Mouse (Mus musculus) layer of hippocampus, adult 9-11 months (tissue): ENCODE measurements around the gene Dennd2a.
A peak's percentile ranks its signal among the peaks of the same experiment; 100 is the strongest.

Experiments
- DNase-seq: peaks from one replicate; pipeline ENCODE4 v3.0.0; 2022

The Dennd2a gene

DNA sequence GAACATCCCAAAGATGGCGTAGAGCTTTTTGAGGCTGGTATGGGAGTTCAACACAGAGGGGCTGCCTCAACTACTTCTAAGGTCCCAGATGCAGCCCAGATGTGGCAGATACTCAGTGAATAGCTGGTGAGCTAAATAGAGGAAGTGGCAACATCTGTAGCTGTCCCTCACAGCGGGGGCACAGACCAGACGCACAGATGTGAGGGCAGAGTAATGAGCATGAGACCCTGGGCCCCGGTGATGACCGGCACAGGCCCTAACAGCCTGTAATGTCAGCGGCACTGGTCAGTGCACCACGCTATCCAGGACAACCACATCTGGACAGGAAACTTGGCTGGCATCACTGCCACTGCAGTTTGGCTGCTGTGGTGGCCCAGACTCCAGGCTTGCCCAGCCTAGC is 54.2 kb downstream of the Dennd2a start:
- DNase-seq: no peak

DNA sequence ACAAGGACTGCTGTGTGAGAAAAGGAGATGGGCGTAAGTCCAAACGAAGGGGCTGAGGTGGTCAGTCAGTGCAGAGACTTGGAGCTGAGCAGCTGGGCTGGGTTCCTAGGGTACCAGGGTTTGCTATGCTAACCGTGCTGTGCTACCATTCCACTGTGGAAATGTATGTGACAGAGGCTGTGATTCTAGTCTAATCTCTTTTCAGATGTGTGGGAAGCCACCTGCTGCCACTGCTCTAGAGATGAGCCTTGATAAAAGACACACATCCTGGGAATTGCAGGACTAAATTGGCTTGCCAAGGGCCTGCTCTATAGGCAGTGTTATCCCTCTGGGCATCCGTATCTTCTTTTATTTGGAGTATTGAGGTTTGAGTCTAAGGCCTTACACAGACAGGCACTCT is 60.5 kb downstream of the Dennd2a start:
- DNase-seq: no peak

DNA sequence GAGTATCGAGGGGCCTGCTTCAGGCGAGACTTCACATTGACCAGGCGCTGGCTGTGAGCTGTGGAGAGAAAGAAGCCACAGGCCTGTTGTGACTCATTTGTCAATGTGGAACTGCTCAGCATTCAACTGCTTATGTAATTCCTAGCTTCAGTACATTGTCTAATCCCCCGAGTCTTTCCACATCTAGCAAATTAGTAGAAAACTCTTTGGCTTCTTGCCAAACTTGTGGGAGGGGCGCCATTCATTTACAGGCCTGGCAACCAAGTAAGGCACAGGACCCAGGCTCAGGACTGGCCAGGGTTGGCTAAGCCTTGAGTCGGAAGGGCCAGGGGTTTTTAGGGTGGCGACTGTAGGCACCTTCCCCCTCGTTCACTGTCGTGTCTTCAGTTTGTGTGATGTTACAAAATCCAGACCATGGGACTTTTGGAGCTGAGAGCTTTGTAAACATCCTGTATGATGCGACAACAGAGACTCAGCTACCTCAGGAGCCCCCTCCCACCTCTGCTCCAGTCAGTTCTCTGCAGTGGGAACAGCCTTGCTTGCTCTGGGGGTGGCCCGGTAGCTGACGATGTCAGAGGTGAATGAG is 64.4 kb downstream of the Dennd2a start:
- DNase-seq: peak; percentile 79

DNA sequence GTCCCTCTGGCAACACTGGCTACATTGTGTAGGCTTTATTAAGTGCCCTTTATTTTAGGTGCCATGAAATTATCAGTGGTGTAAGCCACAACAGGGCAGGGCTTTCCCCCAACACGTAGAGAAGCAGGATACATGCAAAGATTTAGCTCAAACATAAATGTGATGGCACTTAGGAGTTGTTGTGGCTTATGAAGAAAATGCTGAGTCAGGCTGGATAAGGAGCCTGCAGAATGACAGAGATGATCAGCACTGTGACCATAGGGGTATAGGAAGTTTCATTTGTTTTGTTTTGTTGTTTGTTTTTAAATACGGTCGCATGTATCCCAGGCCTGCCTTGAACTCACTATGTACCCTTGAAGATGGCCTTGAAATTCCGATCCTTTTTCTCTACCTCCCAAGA is 65.5 kb downstream of the Dennd2a start:
- DNase-seq: no peak

DNA sequence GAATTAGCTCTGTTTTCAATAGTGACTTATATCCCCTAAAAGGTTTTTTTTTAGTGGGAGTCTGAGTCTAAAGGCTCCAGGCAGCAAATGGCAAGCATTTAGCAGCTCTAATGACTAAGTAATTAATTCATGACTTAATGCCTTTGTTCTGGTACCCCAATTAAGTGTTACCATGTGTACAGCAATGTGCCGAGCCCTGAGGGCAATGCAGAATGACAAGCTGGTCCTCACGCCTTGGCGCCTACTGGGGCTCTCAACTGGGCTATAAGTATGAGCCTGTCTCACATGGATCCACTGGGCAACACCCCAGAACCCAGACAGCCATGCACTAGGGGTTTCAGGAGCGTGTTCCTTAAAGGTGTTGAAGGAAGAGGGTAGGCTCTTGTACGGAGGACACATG is 66.5 kb downstream of the Dennd2a start:
- no peak for DNase-seq

DNA sequence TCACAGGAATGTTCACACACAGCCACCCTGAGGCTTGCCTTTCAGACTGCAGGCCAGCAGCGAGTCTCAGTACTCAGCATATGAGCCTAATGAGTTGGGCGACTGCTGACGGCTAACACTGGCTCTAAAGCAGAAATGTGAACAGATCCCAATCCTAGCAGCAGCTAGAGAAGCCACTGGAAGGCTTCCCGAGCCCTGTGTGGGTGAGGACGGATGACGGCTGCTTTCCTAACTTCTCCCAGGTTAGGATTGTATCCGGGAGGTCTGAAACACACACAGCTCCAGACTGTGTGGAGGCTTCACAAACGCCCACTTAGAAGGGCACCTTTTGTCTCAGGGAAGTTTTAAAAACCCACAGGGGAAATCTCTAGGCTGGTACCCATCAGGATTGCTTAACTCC is 69.4 kb downstream of the Dennd2a start:
- DNase-seq: peak; percentile 58

DNA sequence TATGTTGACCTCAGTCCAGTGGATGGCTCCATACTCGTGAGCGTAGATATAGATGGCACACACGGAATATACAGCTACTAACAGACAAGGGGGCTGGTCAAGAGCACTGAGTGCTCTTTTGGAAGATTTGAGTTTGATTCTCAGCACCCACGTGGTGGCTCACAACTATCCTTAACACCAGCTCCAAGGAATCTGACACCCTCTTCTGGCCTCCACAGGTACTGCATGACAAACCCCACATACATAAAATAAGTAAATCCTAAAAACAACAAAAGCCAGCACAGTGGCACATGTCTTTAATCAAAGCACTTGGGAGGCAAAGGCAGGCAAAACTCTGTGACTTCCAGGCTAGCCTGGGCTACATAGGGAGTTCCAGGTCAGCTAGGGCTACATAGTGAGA is 74.0 kb downstream of the Dennd2a start:
- no peak for DNase-seq

DNA sequence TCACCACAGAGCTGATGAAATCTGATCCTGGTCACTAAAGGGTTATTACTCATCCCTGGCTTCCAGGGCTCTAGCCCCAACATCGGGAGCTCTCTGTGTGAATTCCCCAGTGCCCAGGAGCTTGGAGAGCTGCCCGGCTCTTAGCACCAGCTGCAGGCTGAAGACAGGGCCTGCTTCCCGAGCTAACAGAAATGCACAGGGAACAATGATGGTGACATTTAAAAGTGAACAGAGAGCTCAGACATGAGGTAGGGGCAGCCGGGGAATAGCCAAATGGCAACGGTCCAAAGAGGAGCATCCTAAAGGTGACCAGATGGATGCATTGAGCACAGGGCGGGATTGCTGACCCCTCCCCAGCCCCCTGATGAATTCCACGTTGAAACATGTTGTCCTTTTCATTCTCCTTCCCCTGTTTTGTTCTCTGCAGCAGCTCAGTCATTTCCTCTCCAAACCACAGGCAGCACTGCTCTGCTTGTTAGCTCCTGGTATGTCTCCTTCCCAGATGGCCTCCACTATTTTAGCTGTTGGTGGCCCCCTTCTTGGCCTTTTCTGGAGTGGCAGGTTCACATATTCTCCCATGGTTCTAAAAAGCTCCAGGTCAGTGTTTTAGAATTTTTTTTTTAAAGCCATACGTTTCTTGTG is 79.0 kb downstream of the Dennd2a start:
- peak; percentile 77 for DNase-seq

DNA sequence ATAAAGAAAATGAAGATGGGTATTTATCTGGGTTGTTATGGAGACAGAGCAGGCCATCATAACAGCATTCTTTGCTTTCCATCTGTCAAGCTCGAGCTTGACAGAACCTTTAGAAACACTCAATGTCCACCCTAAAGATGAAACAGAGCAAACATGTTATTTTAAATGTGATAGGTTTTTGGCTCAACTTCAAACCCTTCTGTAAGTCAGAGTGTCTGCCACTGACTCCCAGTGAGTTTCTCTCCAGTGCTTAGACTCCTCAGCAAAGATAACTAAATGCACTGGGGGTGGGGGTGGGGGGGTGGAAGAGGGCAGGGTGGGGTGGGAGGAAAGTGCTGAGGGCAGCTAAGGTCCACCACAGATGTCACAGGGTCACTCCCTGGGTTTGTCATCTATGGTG is 81.0 kb downstream of the Dennd2a start:
- no peak for DNase-seq

DNA sequence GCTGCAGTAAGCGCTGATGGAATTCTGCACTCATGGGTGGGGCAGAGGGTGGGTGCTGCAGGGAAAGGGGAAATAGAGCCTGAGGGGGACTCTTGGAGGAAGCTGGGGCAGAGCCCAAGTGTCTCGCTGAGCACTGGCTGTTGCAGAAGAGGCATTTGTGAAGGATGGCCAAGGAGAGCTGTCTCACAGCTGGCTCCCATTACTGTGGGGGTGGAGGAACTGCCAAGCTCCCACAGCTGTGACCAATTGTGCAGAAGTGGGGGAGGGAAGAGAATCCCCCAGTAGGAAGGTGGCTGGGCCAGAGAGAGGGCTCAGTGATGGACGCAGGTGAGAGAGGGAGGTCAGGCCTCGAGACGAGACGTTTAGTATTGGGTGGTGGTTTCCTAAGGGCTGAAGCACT is 83.2 kb downstream of the Dennd2a start:
- no peak for DNase-seq

DNA sequence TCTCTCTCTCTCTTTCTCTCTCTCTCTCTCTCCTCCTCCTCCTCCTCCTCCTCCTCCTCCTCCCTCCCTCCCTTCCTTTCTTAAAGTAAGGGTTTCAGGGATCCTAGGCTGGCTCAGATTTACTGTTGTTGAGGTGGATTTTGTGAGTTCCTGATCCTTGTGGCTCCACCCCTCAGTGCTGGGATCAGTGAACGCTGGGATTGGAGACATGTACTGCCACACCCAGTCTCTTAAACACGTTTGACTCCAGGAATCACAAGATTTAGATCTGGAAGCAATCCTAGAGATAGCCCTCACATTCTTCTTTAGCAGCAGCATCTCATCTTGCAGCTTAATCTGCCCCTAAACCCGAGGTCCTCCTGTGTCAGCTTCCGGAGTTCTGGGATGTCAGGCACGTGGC is 84.8 kb downstream of the Dennd2a start:
- no peak for DNase-seq

DNA sequence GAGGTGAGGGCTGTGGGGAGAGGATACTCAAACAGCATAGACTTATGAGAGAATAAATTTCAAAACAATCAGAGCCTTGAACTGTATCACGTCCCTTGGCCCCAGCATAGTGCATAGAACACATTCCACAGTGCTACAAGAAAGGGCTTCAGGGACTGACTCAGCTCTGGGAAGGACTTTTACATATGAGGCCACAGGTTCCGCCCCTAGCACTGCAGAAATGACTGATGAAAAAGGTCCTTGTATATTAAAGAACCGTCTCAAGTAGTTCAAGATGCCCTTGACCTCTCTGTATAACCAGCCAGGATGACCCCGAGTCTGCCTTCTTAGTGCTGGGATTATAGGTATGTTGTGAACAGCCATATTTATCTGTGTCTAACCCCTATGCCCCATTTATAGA is 85.4 kb downstream of the Dennd2a start:
- no peak for DNase-seq

DNA sequence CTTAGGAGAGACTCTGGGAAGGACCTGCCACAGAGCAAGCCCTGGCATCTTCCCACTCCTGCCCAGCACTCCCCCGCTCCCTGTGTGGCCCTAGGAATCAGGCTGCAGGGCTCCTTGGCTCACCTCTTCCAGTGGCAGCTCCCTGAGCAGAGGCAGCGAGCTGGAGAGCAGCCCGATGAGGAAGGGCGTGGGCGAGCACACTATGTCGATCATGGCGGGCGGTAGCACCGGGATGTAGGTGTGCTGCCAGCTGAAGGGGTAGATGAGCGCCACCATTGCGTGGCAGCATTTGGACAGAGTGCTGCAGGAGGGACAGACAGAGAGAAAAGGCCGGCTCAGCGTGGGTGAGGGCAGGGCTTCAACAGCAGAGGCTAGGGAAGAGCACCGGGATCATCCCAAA is 87.6 kb downstream of the Dennd2a start:
- peak; percentile 57 for DNase-seq

DNA sequence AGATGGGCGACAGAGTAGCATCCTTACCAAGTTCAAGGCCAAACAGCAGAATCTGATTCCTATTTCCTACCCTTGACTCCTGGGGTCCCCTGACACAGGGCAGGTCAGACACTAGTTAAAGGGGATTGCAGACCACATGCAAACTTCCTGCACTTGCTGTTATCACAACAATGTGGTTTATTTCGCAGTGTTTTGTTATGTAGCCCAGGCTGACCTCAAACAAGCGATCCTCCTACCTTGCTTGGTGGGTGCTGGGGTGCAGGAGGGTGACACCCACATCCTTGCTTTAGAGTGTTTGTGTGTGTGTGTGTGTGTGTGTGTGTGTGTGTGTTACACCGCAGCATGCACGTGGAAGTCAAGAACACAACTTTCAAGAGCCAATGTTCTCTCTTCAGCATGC is 88.2 kb downstream of the Dennd2a start:
- DNase-seq: no peak

DNA sequence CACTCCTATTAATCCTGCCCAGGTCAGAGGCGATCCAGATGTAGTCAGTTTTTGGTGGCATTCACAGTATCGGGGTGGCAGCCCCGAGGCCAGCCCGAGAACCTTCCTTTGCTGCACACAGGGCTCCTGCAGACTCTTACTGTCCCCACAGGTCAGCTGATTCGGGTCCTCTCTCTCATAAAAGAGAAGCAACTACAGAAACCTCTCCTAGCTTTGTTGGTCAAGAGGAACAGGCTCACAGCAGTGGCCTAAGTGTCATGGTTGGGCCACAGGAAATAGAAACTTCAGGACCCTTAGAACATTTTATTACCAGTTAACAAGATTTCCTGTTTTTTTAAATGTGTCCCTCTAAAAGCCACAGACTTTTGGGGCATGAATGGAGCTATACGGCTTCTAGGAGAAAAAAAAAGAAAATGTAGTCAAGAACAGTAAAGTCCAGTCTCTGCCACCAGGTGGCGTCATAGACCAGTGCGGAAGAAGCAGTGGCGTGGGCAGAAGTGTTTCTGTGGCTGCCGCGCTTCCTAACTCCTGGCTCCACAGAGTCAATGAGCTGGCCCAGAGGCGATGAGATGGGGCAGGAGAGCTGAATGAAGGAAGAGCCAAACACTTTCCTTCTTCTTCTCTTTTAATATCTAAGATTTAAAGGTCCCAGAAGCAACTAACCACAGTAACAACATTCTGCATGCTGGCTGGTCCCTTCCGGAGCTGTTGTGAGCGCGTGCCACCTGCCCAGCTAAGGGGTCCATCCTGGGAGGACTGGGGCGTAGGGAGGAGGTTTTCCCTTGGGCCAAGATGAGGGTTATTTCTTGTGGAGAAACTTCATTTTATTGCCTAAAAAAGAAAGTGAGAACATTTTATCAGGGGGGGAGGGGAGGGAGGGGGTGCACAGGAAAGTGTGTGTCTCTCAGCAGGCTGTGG is 94.8 kb downstream of the Dennd2a start:
- DNase-seq: peak; percentile 73

DNA sequence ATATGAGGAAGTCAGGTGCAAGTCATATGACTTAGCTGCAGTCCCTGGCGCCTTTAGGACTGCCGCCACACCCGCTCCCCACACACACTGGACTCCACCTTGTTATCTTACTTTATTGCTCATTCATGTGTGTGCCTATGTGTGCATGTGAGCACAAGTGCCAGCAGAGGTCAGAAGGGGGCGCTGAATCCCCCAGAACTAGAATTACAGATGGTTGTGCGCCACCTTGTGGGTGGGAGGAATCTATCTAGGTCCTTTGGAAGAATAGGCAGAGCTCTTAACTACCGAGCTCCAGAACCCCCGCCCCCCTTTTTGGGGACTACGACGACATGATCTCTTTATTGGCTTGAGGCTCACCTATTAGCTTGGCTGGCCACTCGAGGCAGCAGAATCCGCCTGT is 97.6 kb downstream of the Dennd2a start:
- DNase-seq: no peak

DNA sequence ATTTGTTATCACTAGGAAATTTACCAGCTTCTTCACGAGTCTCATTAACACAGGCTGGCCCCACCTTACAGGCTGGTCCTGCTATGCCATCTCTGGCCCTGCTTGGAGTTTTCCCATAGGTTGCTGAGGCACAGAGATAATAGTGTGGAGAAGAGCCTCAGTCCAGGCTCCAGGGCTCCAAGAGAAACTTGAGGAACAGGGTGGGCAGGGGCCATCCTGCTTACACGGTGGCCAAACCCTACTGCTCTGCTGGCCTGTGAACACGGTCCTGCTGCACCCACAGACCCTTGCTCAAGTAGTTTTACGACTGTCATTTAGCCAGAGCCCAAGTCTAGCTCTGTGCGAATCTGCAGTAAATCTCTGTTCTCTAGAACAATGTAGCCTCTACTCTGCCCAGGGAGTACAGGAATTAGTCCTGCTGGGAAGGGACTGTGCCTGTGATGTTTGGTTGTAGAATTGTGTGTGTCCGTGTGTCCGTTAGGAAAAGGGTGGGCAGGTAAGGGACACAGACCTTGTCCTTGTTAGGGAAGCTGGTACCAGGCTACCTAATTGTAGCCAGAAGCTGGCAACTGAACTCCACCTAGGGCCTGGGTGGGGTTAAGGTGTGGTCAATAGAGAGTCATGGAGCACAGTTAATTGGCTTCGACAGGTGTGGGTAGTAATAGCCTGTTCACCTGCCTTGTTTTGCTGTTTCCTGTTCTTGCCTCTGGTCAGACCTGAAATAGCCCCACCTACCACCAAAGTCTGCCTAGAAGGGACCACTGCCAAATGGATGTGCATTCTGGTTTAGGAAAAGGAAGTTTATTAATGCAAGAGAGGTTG is 102.1 kb downstream of the Dennd2a start:
- DNase-seq: no peak

DNA sequence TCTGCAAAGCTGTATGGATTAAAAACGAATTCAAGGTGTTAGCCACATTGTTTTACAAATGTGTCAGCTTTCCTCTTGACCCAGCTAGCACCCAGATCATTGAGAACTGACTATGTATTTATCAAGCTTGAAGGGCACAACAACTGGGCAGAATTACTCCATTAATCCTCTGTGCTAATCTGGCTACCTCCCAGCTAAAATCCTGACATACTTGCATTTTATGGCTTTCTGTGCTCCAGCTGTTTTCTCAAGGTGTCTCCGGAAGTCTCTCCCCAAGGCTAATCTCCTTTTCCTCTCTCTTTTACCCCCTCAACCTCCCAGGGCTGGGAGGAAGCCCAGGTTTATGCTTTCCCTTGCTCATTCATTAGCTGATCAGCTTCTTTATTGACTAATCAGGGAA is 103.1 kb downstream of the Dennd2a start:
- no peak for DNase-seq

DNA sequence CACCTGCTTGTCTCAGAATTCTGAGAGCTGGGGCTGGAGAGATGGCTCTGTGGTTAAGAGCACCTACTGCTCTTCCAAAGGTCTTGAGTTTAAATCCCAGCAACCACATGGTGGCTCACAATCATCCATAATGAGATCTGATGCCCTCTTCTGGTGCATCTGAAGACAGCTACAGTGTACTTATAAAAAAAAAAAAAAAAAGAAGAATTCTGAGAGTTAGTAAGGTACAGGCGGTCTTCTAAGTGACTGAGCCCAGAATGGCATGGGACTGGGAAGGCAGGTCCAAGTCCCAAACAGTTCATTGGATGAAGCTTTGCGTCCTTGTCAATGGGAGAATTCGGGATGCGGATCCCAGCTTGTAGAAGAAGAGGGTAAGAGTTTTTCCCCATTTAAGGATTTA is 104.1 kb downstream of the Dennd2a start:
- no peak for DNase-seq

DNA sequence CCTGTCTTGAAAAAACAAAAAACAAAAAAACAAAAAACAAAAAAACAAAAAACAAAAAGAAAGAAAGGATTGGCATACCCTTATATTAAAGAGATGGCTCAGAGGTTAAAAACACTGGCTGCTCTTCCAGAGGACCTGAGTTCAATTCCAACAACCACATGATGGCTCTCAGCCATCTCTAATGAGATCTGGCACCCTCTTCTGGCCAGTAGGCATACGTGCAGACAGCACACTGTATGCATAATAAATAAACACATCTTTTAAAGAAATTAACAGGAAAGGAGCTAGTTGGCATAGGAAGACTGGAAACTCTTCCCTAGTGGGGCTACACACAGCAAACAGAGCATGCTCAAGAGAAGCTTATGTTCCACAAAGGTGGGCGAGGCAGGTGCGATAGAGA is 106.6 kb downstream of the Dennd2a start:
- DNase-seq: no peak

DNA sequence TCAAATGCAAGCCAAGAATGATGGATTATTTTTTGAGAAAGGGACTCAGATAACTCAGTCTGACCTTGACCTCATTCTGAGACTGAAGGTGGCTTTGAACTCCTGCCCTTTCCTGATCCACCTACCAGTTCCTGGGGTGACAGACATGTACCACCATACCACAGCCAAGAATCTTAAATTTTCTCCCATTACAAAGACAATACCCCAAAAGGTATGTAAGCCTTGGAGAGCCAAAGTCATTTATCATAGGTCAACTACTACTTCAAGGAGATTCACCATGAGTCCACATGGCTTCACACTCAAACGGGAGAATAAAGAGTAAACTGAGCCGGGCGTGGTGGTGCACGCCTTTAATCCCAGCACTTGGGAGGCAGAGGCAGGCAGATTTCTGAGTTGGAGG is 107.1 kb downstream of the Dennd2a start:
- no peak for DNase-seq

DNA sequence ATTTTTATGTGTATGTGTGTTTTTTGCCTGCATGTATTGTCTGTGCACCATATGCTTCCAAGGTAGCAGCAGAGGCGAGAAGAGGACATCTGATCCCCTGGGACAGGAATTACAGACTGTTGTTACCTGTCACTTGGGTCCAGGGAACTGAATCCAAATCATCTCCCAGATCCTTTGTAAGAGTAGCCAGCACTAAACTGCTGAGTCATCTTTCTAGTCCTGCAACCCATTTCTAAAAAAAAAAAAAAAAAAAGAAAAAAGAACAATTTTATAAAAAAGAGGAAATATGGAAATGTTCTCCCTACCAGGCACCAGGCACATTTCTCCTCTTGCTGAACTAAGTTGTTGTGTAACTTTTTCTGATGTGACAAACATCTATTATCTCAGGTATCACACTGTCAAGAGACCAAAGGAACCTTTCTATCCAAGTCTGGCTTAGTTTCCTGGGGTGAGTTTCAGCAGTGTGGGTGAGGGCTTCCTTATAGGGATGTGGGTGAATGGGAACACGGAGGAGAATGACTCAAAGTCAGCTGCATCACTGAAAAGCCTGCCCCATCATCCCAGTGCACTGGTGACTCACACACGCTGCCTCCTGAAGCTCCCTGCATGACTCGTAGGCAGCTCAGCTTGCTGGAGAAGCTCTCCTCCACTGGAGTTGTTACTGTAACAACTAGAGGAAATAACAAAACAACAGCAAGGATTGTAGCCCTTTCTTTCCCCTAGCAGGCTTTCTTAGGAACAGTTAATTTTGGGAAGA is 110.1 kb downstream of the Dennd2a start:
- DNase-seq: peak; percentile 30
